Comparison of ENCODE assay signal across 24 mouse cellular contexts in genomic region chr9:27330374-27330773, GRCm38 (mm10). TPM values are rescaled to one million over a fixed set of nuclear protein-coding genes. Genes with fewer than 3 reads are reported as not detected.
DNase-seq lines count a peak whose midpoint lies in the region; ATAC-seq lines count a peak whose summit lies in the region.
"Had no signal": no experiment of that assay in that cellular context is flagged by ENCODE, and none has a peak within 500 bp of the region (broad histone marks: within the 10 kb centered on the region; RNA-seq: fewer than 3 reads in every experiment).

No protein-coding gene starts in this region.

- H3K9ac ChIP-seq in embryonic facial prominence, embryonic 14.5 days (ENCODE audit: low read depth, low read length): no peak overlapping the region
- H3K9ac ChIP-seq in heart, embryonic 13.5 days: no peak overlapping the region
- H3K9ac ChIP-seq: embryonic facial prominence, embryonic 13.5 days; forebrain, embryonic 13.5 days; forebrain, embryonic 15.5 days; forebrain, postnatal 0 days had no signal

- ATAC-seq in embryonic facial prominence, embryonic 14.5 days (ENCODE audit: low read depth): no peak
- no peak for ATAC-seq in heart, embryonic 13.5 days (ENCODE audit: extremely low read depth, insufficient number of reproducible peaks, low FRiP score, low TSS enrichment)
- ATAC-seq: activated CD4-positive, CD25-positive, alpha-beta regulatory T cell, adult 4 months; CD4-positive, CD25-positive, alpha-beta regulatory T cell, adult 4 months; forebrain, embryonic 13.5 days; forebrain, embryonic 15.5 days; forebrain, postnatal 0 days; Patski had no signal

- 76% methylated on average over 4 of the region's 4 CpGs for WGBS in embryonic facial prominence, embryonic 14.5 days
- 84% methylated on average over 4 of the region's 4 CpGs for WGBS in embryonic facial prominence, embryonic 10.5 days
- WGBS in heart, embryonic 13.5 days: 61% methylated on average over 4 of the region's 4 CpGs

- H3K36me3 ChIP-seq in embryonic facial prominence, embryonic 14.5 days (ENCODE audit: control insufficient read depth, insufficient read depth, low read length): no peaks in the 10 kb centered on the region
- H3K36me3 ChIP-seq in embryonic facial prominence, embryonic 10.5 days (replicated peaks): peaks cover 40% of the 10 kb centered on the region
- peaks cover 17% of the 10 kb centered on the region; the same call in 1 of the 2 replicates for H3K36me3 ChIP-seq in heart, embryonic 13.5 days
- H3K36me3 ChIP-seq: G1E had no signal

- no peak overlapping the region for H3K27ac ChIP-seq in embryonic facial prominence, embryonic 14.5 days (replicated peaks; ENCODE audit: low read depth, low read length)
- H3K27ac ChIP-seq in embryonic facial prominence, embryonic 10.5 days (replicated peaks): no peak overlapping the region
- no peak overlapping the region for H3K27ac ChIP-seq in heart, embryonic 13.5 days (replicated peaks)
- H3K27ac ChIP-seq: embryonic facial prominence, embryonic 13.5 days; forebrain, embryonic 13.5 days; forebrain, embryonic 15.5 days had no signal

- no peak overlapping the region for H3K4me2 ChIP-seq in embryonic facial prominence, embryonic 14.5 days (ENCODE audit: low read depth, low read length)
- 0 out of 2 replicates have a peak overlapping the region, but pooled peaks have one; percentile 20 for H3K4me2 ChIP-seq in heart, embryonic 13.5 days
- H3K4me2 ChIP-seq: embryonic facial prominence, embryonic 13.5 days; forebrain, embryonic 13.5 days; forebrain, embryonic 15.5 days had no signal

- no peaks in the 10 kb centered on the region for H3K27me3 ChIP-seq in embryonic facial prominence, embryonic 14.5 days (replicated peaks; ENCODE audit: control insufficient read depth, insufficient read depth, low read length)
- H3K27me3 ChIP-seq in embryonic facial prominence, embryonic 10.5 days (replicated peaks; ENCODE audit: low read depth, poor library complexity, severe bottlenecking): no peaks in the 10 kb centered on the region
- H3K27me3 ChIP-seq in heart, embryonic 13.5 days (replicated peaks): no peaks in the 10 kb centered on the region; the same call in 1 of the 2 replicates
- H3K27me3 ChIP-seq: CH12.LX; embryonic facial prominence, embryonic 13.5 days; forebrain, embryonic 13.5 days; forebrain, embryonic 15.5 days; Patski had no signal

- H3K4me3 ChIP-seq in embryonic facial prominence, embryonic 14.5 days (ENCODE audit: low read depth, low read length): no peak overlapping the region
- no peak overlapping the region for H3K4me3 ChIP-seq in embryonic facial prominence, embryonic 10.5 days
- no peak overlapping the region for H3K4me3 ChIP-seq in heart, embryonic 13.5 days
- H3K4me3 ChIP-seq: embryonic facial prominence, embryonic 13.5 days; forebrain, embryonic 13.5 days; forebrain, embryonic 15.5 days had no signal

- no peaks in the 10 kb centered on the region for H3K9me3 ChIP-seq in embryonic facial prominence, embryonic 14.5 days (ENCODE audit: control insufficient read depth, low read length)
- H3K9me3 ChIP-seq in embryonic facial prominence, embryonic 10.5 days: no peaks in the 10 kb centered on the region
- H3K9me3 ChIP-seq in heart, embryonic 13.5 days: no peaks in the 10 kb centered on the region
- H3K9me3 ChIP-seq: embryonic facial prominence, embryonic 13.5 days; forebrain, embryonic 13.5 days; forebrain, embryonic 15.5 days had no signal

- DNase-seq in embryonic facial prominence, embryonic 14.5 days (ENCODE audit: low spot score): peak; percentile 14
- no peak for DNase-seq in embryonic facial prominence, embryonic 10.5 days (ENCODE audit: low spot score)
- DNase-seq in heart, postnatal 4 days: no peak
- DNase-seq in brain, adult 2 months (ENCODE audit: low read depth, low spot score): peak; percentile 70
- DNase-seq in kidney, adult 11 months: no peak
- DNase-seq: adrenal gland, adult 8-10 months; adrenal gland, postnatal 14 days; adrenal gland, postnatal 36 days; B cell, adult 2 months; cerebellum, adult 11-12 months; cerebellum, adult 2 months; cerebellum, adult 9-10 months; cerebellum, postnatal 10 days; cerebellum, postnatal 25 days; forebrain, postnatal 0 days had no signal

- H3K4me1 ChIP-seq in embryonic facial prominence, embryonic 14.5 days (ENCODE audit: control insufficient read depth, insufficient read depth, low read length): no peaks in the 10 kb centered on the region
- no peaks in the 10 kb centered on the region; the same call in 1 of the 2 replicates for H3K4me1 ChIP-seq in embryonic facial prominence, embryonic 10.5 days
- peaks cover 9% of the 10 kb centered on the region; the same call in 1 of the 2 replicates for H3K4me1 ChIP-seq in heart, embryonic 13.5 days
- H3K4me1 ChIP-seq: embryonic facial prominence, embryonic 13.5 days; forebrain, embryonic 15.5 days had no signal

RNA-seq across cellular contexts. Expression of gene Igsf9b, which starts 31.4 kb away (rescaled TPM):
- 3.0 and 3.3 TPM in 2 replicates for polyA plus RNA-seq in embryonic facial prominence, embryonic 14.5 days (2014; fragmentation: Nextera tagmentation; extraction: Ambion mirVana)
- 4.2 and 4.8 TPM in 2 replicates for polyA plus RNA-seq in embryonic facial prominence, embryonic 10.5 days (2016; fragmentation: Nextera tagmentation; extraction: Ambion mirVana)
- polyA plus RNA-seq in heart, embryonic 13.5 days (2015; fragmentation: Nextera tagmentation; extraction: Ambion mirVana): 3.6 and 3.7 TPM in 2 replicates
- total RNA-seq in heart, postnatal 4 days (2021): 10 to 100 TPM; 15.9 to 19.4 TPM
- polyA plus RNA-seq: G1E had no signal

Comparison
In these comparisons a context has a peak if more than half of its experiments do, and no peak if none do; other contexts are left out.
1. DNase-seq: peak in embryonic facial prominence, embryonic 14.5 days (single experiment) and brain, adult 2 months (single experiment); none in embryonic facial prominence, embryonic 10.5 days (single experiment), heart, postnatal 4 days (single experiment) and kidney, adult 11 months (single experiment).